Mouse (Mus musculus) midbrain, embryonic 16.5 days (tissue): ENCODE measurements around the gene Gnao1. TPM values are rescaled to one million over a fixed set of nuclear protein-coding genes. Genes with fewer than 3 reads are reported as not detected.

ENCODE experiments used
- ATAC-seq: fragments of 200-750 bp; cut with Nextera tagmentation; 2 replicates; pipeline ENCODE4 v1.8.0; 2017; ENCODE audit warnings: moderate TSS enrichment
- H3K27ac ChIP-seq: fragments of 300-500 bp; sonication (generic); 2 replicates; pipeline ENCODE4 v1.5.1; 2014; ENCODE audit warnings: mild to moderate bottlenecking, low read length, mixed read lengths
- H3K27me3 ChIP-seq: fragments of 300-500 bp; sonication (generic); 2 replicates; pipeline ENCODE4 v1.6.1; 2014; ENCODE audit warnings: low read depth, low read length, mixed read lengths; ENCODE audit not compliant: control insufficient read depth, insufficient read depth
- H3K36me3 ChIP-seq: fragments of 300-500 bp; sonication (generic); 2 replicates; pipeline ENCODE4 v1.6.1; 2014; ENCODE audit warnings: mild to moderate bottlenecking, low read length, moderate library complexity, mixed read lengths; ENCODE audit not compliant: control insufficient read depth, insufficient read depth
- H3K4me1 ChIP-seq: fragments of 300-500 bp; sonication (generic); 2 replicates; pipeline ENCODE4 v1.6.1; 2014; ENCODE audit warnings: mild to moderate bottlenecking, low read length, mixed read lengths; ENCODE audit not compliant: control insufficient read depth, insufficient read depth
- H3K4me2 ChIP-seq: fragments of 300-500 bp; sonication (generic); 2 replicates; pipeline ENCODE4 v1.6.1; 2014; ENCODE audit warnings: mild to moderate bottlenecking, low read length, mixed read lengths
- H3K4me3 ChIP-seq: fragments of 300-500 bp; sonication (generic); 2 replicates; pipeline ENCODE4 v1.5.1; 2014; ENCODE audit warnings: low read depth, mild to moderate bottlenecking, low read length, moderate library complexity, mixed read lengths
- H3K9ac ChIP-seq: fragments of 300-500 bp; sonication (generic); 2 replicates; pipeline ENCODE4 v1.6.1; 2014; ENCODE audit warnings: low read depth, low read length, mixed read lengths
- H3K9me3 ChIP-seq: fragments of 300-500 bp; sonication (generic); replicated peaks from 2 replicates; pipeline ENCODE4 v1.6.1; 2014; ENCODE audit warnings: mild to moderate bottlenecking, low read length, mixed read lengths; ENCODE audit not compliant: control insufficient read depth, poor library complexity, severe bottlenecking
- WGBS: fragments of 180-500 bp; shearing (Covaris S2); extraction: QIAGEN DNeasy Blood & Tissue Kit; methylation state at CpG from one replicate; pipeline ENCODE4 v1.1.7; 2014; 5-methylcytosine and 5-hydroxymethylcytosine counted together
- polyA plus RNA-seq: library from polyadenylated mRNA; unstranded; fragments of >200 nt; fragmentation: Nextera tagmentation; extraction: Ambion mirVana; gene quantifications from 2 replicates; pipeline ENCODE4 v1.2.1, GENCODE M21; 2015

Gnao1 gene
- polyA plus RNA-seq, 1 experiment from 2014 or later, result 240 TPM

- Histone ChIP-seq H3K9me3 (no peaks in the 10 kb centered on the region), H3K9ac (no peak overlapping the region), H3K4me1 (peaks cover 9% of the 10 kb centered on the region; the same call in 1 of the 2 replicates), H3K4me3 (no peak overlapping the region), H3K27me3 (no peaks in the 10 kb centered on the region), H3K27ac (no peak overlapping the region), H3K36me3 (no peaks in the 10 kb centered on the region), H3K4me2 (no peak overlapping the region)
- 93% methylated on average over 6 of the region's 6 CpGs for WGBS
- no peak for ATAC-seq
Observed at GRCm38 (mm10) chr8:93881381-93881780, 71.6 kb downstream of the Gnao1 start.

GRCm38 (mm10) chr8:93883241-93883640, 73.5 kb downstream of the Gnao1 start:
- Histone ChIP-seq H3K9me3 (no peaks in the 10 kb centered on the region), H3K36me3 (no peaks in the 10 kb centered on the region), H3K4me1 (peaks cover 10% of the 10 kb centered on the region), H3K4me3 (no peak overlapping the region), H3K27me3 (no peaks in the 10 kb centered on the region), H3K4me2 (no peak overlapping the region), H3K9ac (0 out of 2 replicates have a peak overlapping the region, but pooled peaks have one; percentile 14), H3K27ac (no peak overlapping the region; the same call in 1 of the 2 replicates)
- no peak for ATAC-seq

DNA sequence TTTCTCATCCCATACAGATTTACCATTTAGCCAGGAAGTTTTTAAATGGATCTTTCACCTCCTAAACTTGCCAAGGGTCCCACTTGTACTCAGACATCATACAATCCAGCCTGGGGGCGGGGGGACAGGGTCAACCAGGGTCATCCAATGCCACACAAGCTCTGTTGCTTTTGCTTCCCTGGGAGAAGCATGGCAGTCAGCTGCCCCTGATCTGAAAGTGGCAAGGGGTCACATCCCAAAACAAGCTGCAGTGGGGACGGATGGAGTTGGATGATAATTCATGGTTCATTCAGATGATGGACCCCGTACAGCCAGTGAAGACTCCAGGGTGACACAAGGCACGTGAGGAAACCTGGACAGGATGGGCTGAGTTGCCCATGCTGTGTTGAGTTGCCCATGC, 74.0 kb downstream of the Gnao1 start:
- no peaks in the 10 kb centered on the region for H3K27me3 ChIP-seq
- H3K9ac ChIP-seq, result no peak overlapping the region
- no peaks in the 10 kb centered on the region for H3K9me3 ChIP-seq
- H3K4me1 ChIP-seq, result peaks cover 14% of the 10 kb centered on the region
- 85% methylated on average over 4 of the region's 4 CpGs for WGBS
- H3K27ac ChIP-seq, result no peak overlapping the region
- H3K36me3 ChIP-seq, result no peaks in the 10 kb centered on the region
- no peak overlapping the region for H3K4me3 ChIP-seq
- ATAC-seq, result no peak
- no peak overlapping the region for H3K4me2 ChIP-seq

- Histone ChIP-seq H3K4me3 (no peak overlapping the region), H3K27ac (no peak overlapping the region), H3K36me3 (no peaks in the 10 kb centered on the region), H3K4me1 (peaks cover 16% of the 10 kb centered on the region), H3K4me2 (no peak overlapping the region), H3K9me3 (no peaks in the 10 kb centered on the region), H3K27me3 (no peaks in the 10 kb centered on the region), H3K9ac (no peak overlapping the region)
- ATAC-seq, result no peak
- 87% methylated on average over 7 of the region's 7 CpGs for WGBS
Observed at GRCm38 (mm10) chr8:93884316-93884715, 74.5 kb downstream of the Gnao1 start.

GRCm38 (mm10) chr8:93886181-93886580, 76.4 kb downstream of the Gnao1 start:
- no peak for ATAC-seq
- H3K4me1 ChIP-seq, result peaks cover 16% of the 10 kb centered on the region
- WGBS, result 88% methylated on average over 5 of the region's 5 CpGs
- no peak overlapping the region for H3K4me2 ChIP-seq
- H3K9me3 ChIP-seq, result no peaks in the 10 kb centered on the region
- no peaks in the 10 kb centered on the region for H3K27me3 ChIP-seq
- no peak overlapping the region for H3K27ac ChIP-seq
- no peak overlapping the region for H3K9ac ChIP-seq
- H3K36me3 ChIP-seq, result no peaks in the 10 kb centered on the region
- H3K4me3 ChIP-seq, result no peak overlapping the region

- Histone ChIP-seq H3K27ac (no peak overlapping the region), H3K9ac (no peak overlapping the region), H3K4me1 (peaks cover 11% of the 10 kb centered on the region), H3K36me3 (no peaks in the 10 kb centered on the region), H3K4me2 (no peak overlapping the region), H3K9me3 (no peaks in the 10 kb centered on the region), H3K4me3 (no peak overlapping the region), H3K27me3 (no peaks in the 10 kb centered on the region)
- 67% methylated on average over 4 of the region's 4 CpGs for WGBS
- ATAC-seq, result no peak
Observed at GRCm38 (mm10) chr8:93888150-93888676, 78.4 kb downstream of the Gnao1 start.

DNA sequence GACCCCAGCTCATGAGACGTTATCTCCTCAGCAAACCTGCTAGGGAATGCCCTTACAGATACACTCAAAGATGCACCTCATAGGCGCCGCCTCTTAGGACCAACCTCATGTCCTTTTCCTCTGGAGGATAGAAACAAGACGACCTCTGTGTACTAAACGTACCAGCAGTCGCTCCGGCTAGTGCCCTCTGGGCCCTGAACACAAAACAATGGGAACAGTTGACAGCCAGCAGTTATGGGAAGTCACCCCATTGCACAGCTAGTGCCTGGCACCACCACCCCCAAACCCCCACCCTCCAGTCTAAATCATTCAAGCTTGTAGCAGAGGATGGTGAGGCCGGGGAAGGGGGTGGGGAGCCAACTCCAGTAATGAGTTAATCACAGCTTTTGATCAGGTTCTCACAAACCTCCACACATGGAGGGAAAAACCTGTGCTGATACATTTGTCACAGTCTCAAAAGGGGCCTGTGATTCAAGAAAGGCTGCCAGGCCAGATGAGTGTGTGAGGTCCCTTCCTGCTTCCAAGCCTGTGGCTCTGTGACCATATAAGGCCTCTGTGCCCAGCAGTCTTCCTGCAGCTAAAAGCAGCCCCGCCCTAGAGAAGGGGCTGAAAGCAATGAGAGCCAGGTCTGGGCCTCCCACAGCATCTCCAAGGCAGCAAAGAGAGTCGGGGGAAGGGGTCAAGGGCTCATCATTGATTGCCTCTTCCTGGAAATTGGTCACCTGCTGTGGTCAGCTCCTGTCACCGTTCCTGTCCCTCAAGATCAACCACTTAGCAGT, 79.1 kb downstream of the Gnao1 start:
- Histone ChIP-seq H3K9ac (no peak overlapping the region), H3K4me2 (no peak overlapping the region), H3K4me1 (peaks cover 10% of the 10 kb centered on the region), H3K27me3 (no peaks in the 10 kb centered on the region), H3K9me3 (no peaks in the 10 kb centered on the region), H3K36me3 (no peaks in the 10 kb centered on the region), H3K27ac (no peak overlapping the region), H3K4me3 (no peak overlapping the region)
- ATAC-seq, result no peak
- WGBS, result 51% methylated on average over 11 of the region's 11 CpGs

GRCm38 (mm10) chr8:93893556-93893955, 83.8 kb downstream of the Gnao1 start:
- Histone ChIP-seq H3K4me3 (no peak overlapping the region), H3K27ac (no peak overlapping the region; the same call in 1 of the 2 replicates), H3K27me3 (no peaks in the 10 kb centered on the region), H3K36me3 (peaks cover 3% of the 10 kb centered on the region; the same call in 1 of the 2 replicates), H3K9ac (no peak overlapping the region), H3K4me1 (peaks cover 6% of the 10 kb centered on the region), H3K9me3 (no peaks in the 10 kb centered on the region), H3K4me2 (no peak overlapping the region)
- ATAC-seq, result no peak
- WGBS, result 84% methylated on average over 3 of the region's 3 CpGs

- Histone ChIP-seq H3K4me3 (no peak overlapping the region), H3K27ac (no peak overlapping the region), H3K36me3 (peaks cover 3% of the 10 kb centered on the region; the same call in 1 of the 2 replicates), H3K9me3 (no peaks in the 10 kb centered on the region), H3K9ac (no peak overlapping the region), H3K4me1 (peaks cover 3% of the 10 kb centered on the region; the same call in 1 of the 2 replicates), H3K4me2 (no peak overlapping the region), H3K27me3 (no peaks in the 10 kb centered on the region)
- 81% methylated on average over 7 of the region's 7 CpGs for WGBS
- no peak for ATAC-seq
Observed at GRCm38 (mm10) chr8:93896841-93897551, 87.2 kb downstream of the Gnao1 start.
